11 mouse cellular contexts compared by ENCODE assay signal in the genomic region with DNA sequence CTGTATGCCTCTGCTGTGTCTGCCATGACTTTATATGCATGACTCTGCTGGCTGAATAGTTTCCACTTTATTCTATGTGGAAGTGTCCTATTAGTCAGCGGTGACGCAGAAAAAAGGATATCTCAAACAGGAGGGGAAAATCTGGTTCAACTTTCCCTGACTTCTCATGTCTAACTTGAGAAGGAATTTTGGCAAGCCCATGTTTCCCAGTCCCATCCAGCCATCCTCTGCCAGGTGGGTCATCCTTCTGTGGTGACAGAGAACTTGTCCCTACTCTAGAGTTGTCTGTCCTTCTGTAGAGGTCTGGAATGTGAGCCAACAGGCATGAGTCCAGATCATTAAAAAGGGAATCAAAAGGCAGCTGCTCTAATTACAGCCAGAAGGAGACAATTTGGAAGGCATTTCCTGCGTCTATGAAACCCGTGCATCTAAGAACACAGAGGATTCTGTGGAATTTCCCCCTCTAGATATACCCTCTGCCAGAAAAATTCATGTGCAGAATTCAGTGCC. TPM values are rescaled to one million over a fixed set of nuclear protein-coding genes. Genes with fewer than 3 reads are reported as not detected.
DNase-seq lines count a peak whose midpoint lies in the region; ATAC-seq and TF ChIP-seq lines count a peak whose summit lies in the region.
"Had no signal": no experiment of that assay in that cellular context is flagged by ENCODE, and none has a peak within 500 bp of the region (broad histone marks: within the 10 kb centered on the region; RNA-seq: fewer than 3 reads in every experiment).

No protein-coding gene starts in this region.

- no peak for TF ChIP-seq CTCF in midbrain, postnatal 0 days (IDR thresholded peaks at IDR 0.05)

- H3K36me3 ChIP-seq in kidney, embryonic 16.5 days (ENCODE audit: insufficient read depth, low read length): no peaks in the 10 kb centered on the region
- H3K36me3 ChIP-seq in midbrain, postnatal 0 days (ENCODE audit: insufficient read depth, low read length): no peaks in the 10 kb centered on the region
- no peaks in the 10 kb centered on the region for H3K36me3 ChIP-seq in midbrain, embryonic 14.5 days (ENCODE audit: control insufficient read depth, insufficient read depth, low read length)
- H3K36me3 ChIP-seq in myocyte (ENCODE audit: control insufficient read depth, insufficient read depth): no peaks in the 10 kb centered on the region
- no peaks in the 10 kb centered on the region for H3K36me3 ChIP-seq in hindbrain, embryonic 13.5 days
- H3K36me3 ChIP-seq: midbrain, embryonic 15.5 days had no signal

- no peaks in the 10 kb centered on the region for H3K4me1 ChIP-seq in kidney, embryonic 16.5 days (ENCODE audit: insufficient read depth, low read length)
- H3K4me1 ChIP-seq in midbrain, postnatal 0 days (ENCODE audit: insufficient read depth, low read length): no peaks in the 10 kb centered on the region
- no peaks in the 10 kb centered on the region for H3K4me1 ChIP-seq in midbrain, embryonic 14.5 days (ENCODE audit: control insufficient read depth, insufficient read depth, low read length)
- H3K4me1 ChIP-seq in hindbrain, embryonic 13.5 days (replicated peaks): no peaks in the 10 kb centered on the region
- H3K4me1 ChIP-seq: midbrain, embryonic 15.5 days had no signal

- no peak overlapping the region for H3K4me3 ChIP-seq in kidney, embryonic 16.5 days (ENCODE audit: low read length)
- no peak overlapping the region for H3K4me3 ChIP-seq in midbrain, postnatal 0 days (ENCODE audit: low read depth, low read length)
- no peak overlapping the region for H3K4me3 ChIP-seq in midbrain, embryonic 14.5 days (replicated peaks; ENCODE audit: low read depth, low read length)
- H3K4me3 ChIP-seq in myocyte: no peak overlapping the region
- H3K4me3 ChIP-seq in hindbrain, embryonic 13.5 days: no peak overlapping the region
- H3K4me3 ChIP-seq: midbrain, embryonic 15.5 days had no signal

- H3K9ac ChIP-seq in kidney, embryonic 16.5 days (replicated peaks; ENCODE audit: low read length): no peak overlapping the region
- no peak overlapping the region for H3K9ac ChIP-seq in midbrain, postnatal 0 days (replicated peaks; ENCODE audit: low read length, poor library complexity, severe bottlenecking)
- no peak overlapping the region for H3K9ac ChIP-seq in midbrain, embryonic 14.5 days (replicated peaks; ENCODE audit: low read length)
- no peak overlapping the region for H3K9ac ChIP-seq in hindbrain, embryonic 13.5 days
- H3K9ac ChIP-seq: lung, embryonic 14.5 days; midbrain, embryonic 15.5 days had no signal

- H3K27ac ChIP-seq in kidney, embryonic 16.5 days (ENCODE audit: low read length): no peak overlapping the region
- H3K27ac ChIP-seq in midbrain, postnatal 0 days (ENCODE audit: low read depth, low read length): no peak overlapping the region
- H3K27ac ChIP-seq in midbrain, embryonic 14.5 days (replicated peaks; ENCODE audit: low read depth, low read length): no peak overlapping the region
- H3K27ac ChIP-seq in hindbrain, embryonic 13.5 days: no peak overlapping the region
- H3K27ac ChIP-seq: midbrain, embryonic 15.5 days had no signal

- TF ChIP-seq POLR2A in myocyte (IDR thresholded peaks at IDR 0.05; ENCODE audit: insufficient read length, low read depth): no peak

- H3K9me3 ChIP-seq in kidney, embryonic 16.5 days (ENCODE audit: low read length): no peaks in the 10 kb centered on the region
- H3K9me3 ChIP-seq in midbrain, postnatal 0 days (ENCODE audit: low read length): no peaks in the 10 kb centered on the region
- H3K9me3 ChIP-seq in midbrain, embryonic 14.5 days (ENCODE audit: control insufficient read depth, low read length): no peaks in the 10 kb centered on the region
- H3K9me3 ChIP-seq in hindbrain, embryonic 13.5 days: no peaks in the 10 kb centered on the region
- H3K9me3 ChIP-seq: midbrain, embryonic 15.5 days had no signal

- no peak for ATAC-seq in cerebellum, adult (ENCODE audit: insufficient number of reproducible peaks, low FRiP score, low TSS enrichment)
- ATAC-seq in kidney, embryonic 16.5 days (ENCODE audit: low FRiP score, low TSS enrichment): no peak
- no peak for ATAC-seq in midbrain, postnatal 0 days (ENCODE audit: low FRiP score)
- no peak for ATAC-seq in midbrain, embryonic 14.5 days (ENCODE audit: low FRiP score, low TSS enrichment)
- ATAC-seq in hindbrain, embryonic 13.5 days (ENCODE audit: low FRiP score): no peak
- ATAC-seq: activated CD4-positive, CD25-positive, alpha-beta regulatory T cell, adult 4 months; midbrain, embryonic 15.5 days had no signal

- no peak overlapping the region for H3K4me2 ChIP-seq in kidney, embryonic 16.5 days (replicated peaks; ENCODE audit: low read depth, low read length)
- no peak overlapping the region for H3K4me2 ChIP-seq in midbrain, postnatal 0 days (ENCODE audit: low read depth, low read length, poor library complexity, severe bottlenecking)
- H3K4me2 ChIP-seq in midbrain, embryonic 14.5 days (ENCODE audit: low read length): no peak overlapping the region
- peak overlapping the region; percentile 60 for H3K4me2 ChIP-seq in myocyte (ENCODE audit: low read depth)
- H3K4me2 ChIP-seq in hindbrain, embryonic 13.5 days: no peak overlapping the region
- H3K4me2 ChIP-seq: lung, embryonic 14.5 days; midbrain, embryonic 15.5 days had no signal

- H3K27me3 ChIP-seq in kidney, embryonic 16.5 days (ENCODE audit: insufficient read depth, low read length): no peaks in the 10 kb centered on the region
- no peaks in the 10 kb centered on the region for H3K27me3 ChIP-seq in midbrain, postnatal 0 days (ENCODE audit: insufficient read depth, low read length)
- no peaks in the 10 kb centered on the region for H3K27me3 ChIP-seq in midbrain, embryonic 14.5 days (ENCODE audit: control insufficient read depth, insufficient read depth, low read length)
- no peaks in the 10 kb centered on the region for H3K27me3 ChIP-seq in myocyte (ENCODE audit: control insufficient read depth, insufficient read depth, insufficient read length)
- no peaks in the 10 kb centered on the region for H3K27me3 ChIP-seq in hindbrain, embryonic 13.5 days
- H3K27me3 ChIP-seq: midbrain, embryonic 15.5 days had no signal

- no peaks in the 10 kb centered on the region for H3K79me2 ChIP-seq in myocyte (ENCODE audit: control insufficient read depth, insufficient read depth)

- DNase-seq in cerebellum, adult 11 months: peak; percentile 2
- DNase-seq in kidney, adult 9 months: peak; percentile 20
- peak; percentile 22 for DNase-seq in midbrain, postnatal 0 days (ENCODE audit: low spot score)
- no peak for DNase-seq in midbrain, embryonic 14.5 days
- DNase-seq: lung, embryonic 14.5 days had no signal

- WGBS in kidney, embryonic 16.5 days: 70% methylated on average over 4 of the region's 4 CpGs
- 85% methylated on average over 4 of the region's 4 CpGs for WGBS in midbrain, postnatal 0 days
- 90% methylated on average over 4 of the region's 4 CpGs for WGBS in midbrain, embryonic 14.5 days
- WGBS in hindbrain, embryonic 13.5 days: 83% methylated on average over 4 of the region's 4 CpGs

- no peak overlapping the region for H3ac ChIP-seq in myocyte (ENCODE audit: control insufficient read depth, insufficient read length)

TF ChIP-seq in myocyte, 11 proteins besides CTCF, POLR2A, EP300 and RAD21:
- TF ChIP-seq REST (IDR thresholded peaks at IDR 0.05; ENCODE audit: insufficient read depth, insufficient read length): no peak
- peak in 1 of 3 experiments; percentile 1 for TF ChIP-seq MYOD1 (IDR thresholded peaks at IDR 0.05; ENCODE audit: control insufficient read depth in 1 of 3, insufficient read length in 2 of 3, low read depth in 2 of 3)

RNA-seq across cellular contexts. Expression of gene Mtmr10, which starts 47.6 kb away (rescaled TPM):
- 10.0 and 10.2 TPM in 2 replicates for polyA plus RNA-seq in kidney, embryonic 16.5 days (2015; fragmentation: Nextera tagmentation; extraction: Ambion mirVana)
- total RNA-seq in midbrain, postnatal 0 days (2014; rRNA removed): 10.2 and 10.7 TPM in 2 replicates
- 6.8 and 7.1 TPM in 2 replicates for polyA plus RNA-seq in midbrain, postnatal 0 days (2015; fragmentation: Nextera tagmentation; extraction: Ambion mirVana)
- polyA plus RNA-seq in midbrain, embryonic 14.5 days (2014; fragmentation: Nextera tagmentation; extraction: Ambion mirVana): 7.5 and 13.1 TPM in 2 replicates
- 5.6 TPM for polyA plus RNA-seq in myocyte (2012; fragmentation: generic; extraction: Trizol)
- 10.7 and 11.2 TPM in 2 replicates for polyA plus RNA-seq in hindbrain, embryonic 13.5 days (2015; fragmentation: Nextera tagmentation; extraction: Ambion mirVana)
